Mouse (Mus musculus) C2C12 (cell line): ENCODE results near the gene Crabp2. TPM values are rescaled to one million over a fixed set of nuclear protein-coding genes. Genes with fewer than 3 reads are reported as not detected.

ENCODE experiments used
- H3K27me3 ChIP-seq: one replicate; pipeline ENCODE4 v1.6.1; 2011; ENCODE audit not compliant: control insufficient read depth, insufficient read depth, insufficient read length
- H3K36me3 ChIP-seq: one replicate; pipeline ENCODE4 v1.6.1; 2011; ENCODE audit not compliant: control insufficient read depth, insufficient read depth
- H3K4me3 ChIP-seq: one replicate; pipeline ENCODE4 v1.5.1; 2011; ENCODE audit warnings: mild to moderate bottlenecking, control low read depth; ENCODE audit not compliant: poor library complexity, insufficient read depth, severe bottlenecking
- H3K79me2 ChIP-seq: one replicate; pipeline ENCODE4 v1.6.1; 2011; ENCODE audit not compliant: control insufficient read depth, insufficient read depth
- H3K79me3 ChIP-seq: one replicate; pipeline ENCODE4 v1.6.1; 2011; ENCODE audit warnings: low read depth, control low read depth
- H3ac ChIP-seq: one replicate; pipeline ENCODE3; 2011; ENCODE audit warnings: low read depth; ENCODE audit not compliant: control insufficient read depth, insufficient read length
- CEBPB ChIP-seq: IDR thresholded peaks from one replicate; pipeline ENCODE4 v1.6.1; 2011; ENCODE audit warnings: low read depth, mild to moderate bottlenecking, control low read depth, moderate library complexity
- CTCF ChIP-seq: IDR thresholded peaks from one replicate; pipeline ENCODE4 v1.5.1; 2011; ENCODE audit not compliant: control insufficient read depth, insufficient read depth, insufficient read length
- FOSL1 ChIP-seq: IDR thresholded peaks from one replicate; pipeline ENCODE4 v1.8.0; 2011; ENCODE audit warnings: mild to moderate bottlenecking, low read length; ENCODE audit not compliant: poor library complexity, insufficient read depth, severe bottlenecking
- MAX ChIP-seq: IDR thresholded peaks from one replicate; pipeline ENCODE4 v1.6.1; 2011; ENCODE audit warnings: mild to moderate bottlenecking, control low read depth
- MYOD1 ChIP-seq: IDR thresholded peaks from one replicate; pipeline ENCODE4 v1.6.1; 2011; ENCODE audit warnings: low read depth; ENCODE audit not compliant: control insufficient read depth, insufficient read length
- MYOG ChIP-seq: IDR thresholded peaks from one replicate; pipeline ENCODE4 v1.6.1; 2011; ENCODE audit not compliant: control insufficient read depth, insufficient read length; ENCODE audit errors: extremely low read depth
- USF1 ChIP-seq: IDR thresholded peaks from one replicate; pipeline ENCODE4 v1.6.1; 2011; ENCODE audit warnings: low read depth, mild to moderate bottlenecking, control low read depth, moderate library complexity
- polyA plus RNA-seq: library from polyadenylated mRNA; unstranded; fragments of >200 nt; fragmentation: generic; extraction: Trizol; gene quantifications from one replicate; pipeline ENCODE4 v1.2.1, GENCODE M21; 2012; ENCODE audit warnings: missing spikeins

Gene Crabp2
- polyA plus RNA-seq, 1 experiment, result 14.4 TPM

DNA sequence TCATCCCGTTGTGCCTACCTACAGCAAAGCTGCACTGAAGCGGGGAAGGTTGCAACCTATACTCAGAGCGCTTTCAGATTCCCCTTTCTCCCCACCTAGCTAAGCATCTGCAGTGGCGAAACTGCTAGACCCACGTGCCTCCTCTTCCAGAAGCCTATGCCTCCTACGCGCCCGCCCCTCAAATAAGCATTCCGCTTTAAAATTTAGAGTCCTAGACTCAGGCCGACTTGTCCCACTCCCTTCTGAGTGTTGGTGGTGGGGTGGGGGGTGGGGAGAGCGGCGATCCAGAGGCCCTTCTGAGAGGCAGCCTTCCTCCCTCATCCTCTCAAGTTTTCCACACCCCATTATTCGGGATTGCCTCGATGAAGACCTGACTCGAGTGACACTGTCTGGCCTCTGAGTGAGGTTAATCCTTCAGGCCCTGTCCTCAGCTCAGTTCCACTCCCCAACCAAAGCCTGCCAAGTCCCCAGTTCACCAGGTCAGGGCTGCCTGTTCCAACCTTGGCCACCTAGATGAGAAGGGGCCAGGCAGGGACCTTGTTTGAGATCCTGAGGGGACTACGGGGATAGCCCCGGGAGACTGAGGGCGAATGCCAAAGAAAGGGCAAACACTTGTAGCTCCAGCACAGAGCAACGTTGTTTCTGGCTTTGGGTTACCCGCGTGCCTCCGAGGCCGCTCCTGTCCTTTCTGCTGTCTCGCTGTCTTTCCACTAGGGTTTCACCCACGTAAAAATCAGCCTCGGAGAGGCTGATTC, 1.2 kb upstream of the Crabp2 start:
- H3K79me2 ChIP-seq, result no peaks in the 10 kb centered on the region
- TF ChIP-seq CEBPB, result no peak
- no peak for TF ChIP-seq CTCF
- no peak for TF ChIP-seq MYOG
- no peak for TF ChIP-seq MAX
- TF ChIP-seq USF1, result no peak
- no peak for TF ChIP-seq MYOD1
- TF ChIP-seq FOSL1, result no peak
- no peaks in the 10 kb centered on the region for H3K27me3 ChIP-seq
- H3K4me3 ChIP-seq, result no peak overlapping the region
- no peaks in the 10 kb centered on the region for H3K79me3 ChIP-seq
- H3ac ChIP-seq, result no peak overlapping the region
- peaks cover 21% of the 10 kb centered on the region for H3K36me3 ChIP-seq

DNA sequence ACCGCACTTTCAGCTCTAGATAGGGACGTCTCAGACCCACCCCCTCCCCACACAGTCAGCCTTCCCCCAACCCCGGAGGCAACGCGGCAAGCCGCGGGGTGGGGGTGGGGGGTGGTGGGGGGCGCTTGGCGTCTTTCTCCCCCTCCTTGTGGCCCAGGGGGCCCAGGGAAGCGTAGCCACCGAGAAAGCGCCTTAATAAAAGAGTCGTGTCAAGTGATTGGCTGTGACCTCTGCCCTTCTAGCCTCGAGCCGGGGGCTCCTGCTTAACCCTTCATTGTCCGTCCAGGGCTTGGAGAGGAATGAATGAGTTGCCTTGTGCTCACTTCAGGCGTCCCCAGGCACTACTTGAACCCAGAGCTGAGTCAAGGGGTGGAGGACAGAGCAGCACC, 661 bp upstream of the Crabp2 start:
- Histone ChIP-seq H3K79me3 (no peaks in the 10 kb centered on the region), H3K79me2 (no peaks in the 10 kb centered on the region), H3ac (no peak overlapping the region), H3K4me3 (no peak overlapping the region), H3K27me3 (no peaks in the 10 kb centered on the region), H3K36me3 (peaks cover 15% of the 10 kb centered on the region)
- no peak for TF ChIP-seq CTCF
- no peak for TF ChIP-seq CEBPB
- no peak for TF ChIP-seq MAX
- no peak for TF ChIP-seq MYOD1
- TF ChIP-seq MYOG, result no peak
- TF ChIP-seq FOSL1, result no peak
- no peak for TF ChIP-seq USF1

DNA sequence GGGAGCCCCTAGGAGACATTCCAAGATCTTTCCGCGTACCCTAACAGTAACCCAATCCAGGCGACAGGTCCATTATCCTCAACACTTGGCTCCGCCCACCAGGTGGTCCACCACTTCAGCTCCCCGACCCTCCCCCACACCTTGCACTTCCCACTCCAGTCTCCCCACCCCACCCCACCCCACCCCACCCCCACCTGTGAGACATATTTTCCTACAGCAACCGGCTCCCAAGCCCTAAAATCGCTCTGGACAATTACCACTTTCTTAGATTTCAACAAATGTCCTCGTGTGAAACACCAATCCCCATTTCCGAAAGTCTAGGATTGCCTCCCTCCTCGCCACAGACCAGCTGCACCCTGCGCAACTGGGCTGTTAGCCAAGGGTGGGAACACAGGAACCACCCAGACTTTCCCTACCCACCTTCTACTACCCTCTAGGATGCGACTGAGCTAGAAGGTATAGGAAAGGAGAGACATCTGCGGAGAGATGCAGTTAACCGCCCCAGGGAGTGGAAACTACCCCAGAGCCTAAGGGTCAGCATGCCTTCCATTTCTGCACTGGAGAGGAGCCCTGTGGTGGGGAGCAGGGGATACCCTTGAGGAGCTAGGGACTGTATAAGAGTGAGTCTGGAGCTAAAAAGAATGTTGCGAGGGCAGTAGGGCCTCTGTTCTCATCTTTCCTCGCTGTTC, 944 bp downstream of the Crabp2 start:
- no peak overlapping the region for H3ac ChIP-seq
- TF ChIP-seq MAX, result no peak
- TF ChIP-seq MYOG, result no peak
- TF ChIP-seq CEBPB, result no peak
- no peak for TF ChIP-seq USF1
- no peak for TF ChIP-seq FOSL1
- TF ChIP-seq CTCF, result no peak
- no peak for TF ChIP-seq MYOD1
- peaks cover 4% of the 10 kb centered on the region for H3K36me3 ChIP-seq
- H3K4me3 ChIP-seq, result no peak overlapping the region
- H3K79me3 ChIP-seq, result no peaks in the 10 kb centered on the region
- H3K27me3 ChIP-seq, result no peaks in the 10 kb centered on the region
- no peaks in the 10 kb centered on the region for H3K79me2 ChIP-seq

DNA sequence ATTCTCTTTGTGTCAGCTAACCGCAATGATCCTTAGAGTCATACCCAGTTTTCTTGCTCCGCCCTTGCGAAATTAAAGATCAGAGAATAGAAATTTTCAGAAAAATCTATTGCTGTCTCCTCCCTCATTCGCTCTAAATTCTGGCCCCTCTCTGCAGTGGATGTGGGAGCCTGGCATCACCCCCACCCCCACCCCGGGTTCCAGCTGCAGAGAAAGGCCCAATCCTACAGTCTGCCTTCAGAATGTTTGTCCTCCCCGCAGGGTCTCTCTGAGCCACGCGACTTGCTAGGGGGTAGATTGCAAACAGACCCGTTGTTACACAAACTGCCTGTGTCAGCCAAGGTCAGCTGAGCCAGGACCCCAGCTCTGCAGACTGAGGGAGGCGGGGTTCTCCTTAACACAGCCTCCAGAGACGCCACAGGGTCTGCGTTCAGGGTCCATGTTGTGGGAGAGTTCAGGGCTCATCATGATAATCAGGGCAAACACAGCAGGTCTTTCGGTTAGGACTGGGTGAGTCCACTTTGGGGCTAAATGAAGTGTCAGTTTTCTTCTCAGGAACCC, 1.6 kb downstream of the Crabp2 start:
- H3K36me3 ChIP-seq, result no peaks in the 10 kb centered on the region
- TF ChIP-seq CEBPB, result no peak
- TF ChIP-seq MAX, result no peak
- TF ChIP-seq MYOG, result no peak
- H3K79me2 ChIP-seq, result no peaks in the 10 kb centered on the region
- no peak overlapping the region for H3K4me3 ChIP-seq
- H3K79me3 ChIP-seq, result no peaks in the 10 kb centered on the region
- no peak overlapping the region for H3ac ChIP-seq
- H3K27me3 ChIP-seq, result no peaks in the 10 kb centered on the region

DNA sequence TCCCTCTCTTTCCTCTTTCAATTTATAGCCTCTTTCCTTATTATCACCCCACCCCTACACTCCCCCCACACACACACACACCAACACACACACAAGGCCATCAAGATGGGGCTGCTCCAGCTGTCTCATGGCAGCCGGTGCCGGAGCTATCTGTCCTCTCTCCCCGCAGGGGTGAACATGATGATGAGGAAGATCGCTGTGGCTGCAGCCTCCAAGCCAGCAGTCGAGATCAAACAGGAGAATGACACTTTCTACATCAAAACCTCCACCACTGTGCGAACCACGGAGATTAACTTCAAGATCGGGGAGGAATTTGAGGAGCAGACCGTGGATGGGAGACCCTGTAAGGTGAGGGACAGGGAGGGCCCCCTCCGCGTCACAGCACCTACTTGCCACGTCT, 3.5 kb downstream of the Crabp2 start:
- Histone ChIP-seq H3K79me3 (no peaks in the 10 kb centered on the region), H3ac (no peak overlapping the region), H3K4me3 (no peak overlapping the region), H3K36me3 (no peaks in the 10 kb centered on the region), H3K27me3 (no peaks in the 10 kb centered on the region), H3K79me2 (no peaks in the 10 kb centered on the region)
- TF ChIP-seq MYOD1 (no peak), MAX (no peak), MYOG (no peak), CEBPB (no peak)
